Mouse (Mus musculus) liver, adult 2 months (tissue): ENCODE measurements around the gene Dusp16. TPM values are rescaled to one million over a fixed set of nuclear protein-coding genes. Genes with fewer than 3 reads are reported as not detected.
A peak's percentile ranks its signal among the peaks of the same experiment; 100 is the strongest.

Experiments
- DNase-seq: peaks from one replicate; pipeline ENCODE4 v3.0.0-alpha.2; 2011; ENCODE audit warnings: low read depth, low spot score; ENCODE audit errors: extremely low read depth
- H3K27ac ChIP-seq: fragments of 200-500 bp; replicated peaks from 2 replicates; pipeline ENCODE4 v1.5.1; 2012; ENCODE audit warnings: low read depth, mild to moderate bottlenecking, control low read depth, inconsistent platforms, low read length; ENCODE audit not compliant: insufficient read depth
- H3K27me3 ChIP-seq: fragments of 200-500 bp; 2 replicates; pipeline ENCODE4 v1.6.1; 2012; ENCODE audit warnings: mild to moderate bottlenecking, moderate library complexity, low read length, inconsistent platforms; ENCODE audit not compliant: control insufficient read depth, insufficient read depth
- H3K36me3 ChIP-seq: fragments of 200-500 bp; 2 replicates; pipeline ENCODE4 v1.6.1; 2012; ENCODE audit warnings: low read length, inconsistent platforms; ENCODE audit not compliant: control insufficient read depth, insufficient read depth
- H3K4me1 ChIP-seq: fragments of 200-500 bp; 2 replicates; pipeline ENCODE4 v1.6.1; 2011; ENCODE audit warnings: low read length; ENCODE audit not compliant: control insufficient read depth, insufficient read depth
- H3K4me3 ChIP-seq: fragments of 200-500 bp; 2 replicates; pipeline ENCODE4 v1.5.1; 2011; ENCODE audit warnings: low read depth, mild to moderate bottlenecking, control low read depth, low read length, moderate library complexity; ENCODE audit not compliant: insufficient read depth
- H3K79me2 ChIP-seq: fragments of 200-500 bp; 2 replicates; pipeline ENCODE4 v1.6.1; 2012; ENCODE audit warnings: inconsistent platforms, mild to moderate bottlenecking, low read length, moderate library complexity; ENCODE audit not compliant: control insufficient read depth, insufficient read depth
- H3K9ac ChIP-seq: fragments of 200-500 bp; 2 replicates; pipeline ENCODE4 v1.6.1; 2012; ENCODE audit warnings: low read depth, mild to moderate bottlenecking, control low read depth, inconsistent platforms, low read length
- CTCF ChIP-seq: fragments of 200-500 bp; IDR thresholded peaks from 2 replicates; pipeline ENCODE4 v1.5.1; 2011; ENCODE audit warnings: low read depth, low read length, control low read depth
- POLR2A ChIP-seq: fragments of 200-500 bp; IDR thresholded peaks from 2 replicates; pipeline ENCODE4 v1.6.1; 2011; ENCODE audit warnings: low read length, control low read depth; ENCODE audit not compliant: insufficient read depth; ENCODE audit errors: extremely low read depth
- WGBS: fragments of 180-500 bp; shearing (Covaris S2); methylation state at CpG from one replicate; pipeline ENCODE4 v1.1.7; 2018; 5-methylcytosine and 5-hydroxymethylcytosine counted together
- polyA plus RNA-seq: library from polyadenylated mRNA; depleted of rRNA; stranded (reverse); fragments of >200 nt; gene quantifications from 2 replicates; pipeline ENCODE4 v1.2.3, GENCODE M21; 2012
- total RNA-seq: library from RNA; depleted of rRNA; stranded (reverse); fragments of >200 nt; gene quantifications from 2 replicates; pipeline ENCODE4 v1.2.3, GENCODE M21; 2014

Gene Dusp16
- total and polyA plus RNA-seq, 2 experiments = 19.7 to 20.0 TPM

DNA sequence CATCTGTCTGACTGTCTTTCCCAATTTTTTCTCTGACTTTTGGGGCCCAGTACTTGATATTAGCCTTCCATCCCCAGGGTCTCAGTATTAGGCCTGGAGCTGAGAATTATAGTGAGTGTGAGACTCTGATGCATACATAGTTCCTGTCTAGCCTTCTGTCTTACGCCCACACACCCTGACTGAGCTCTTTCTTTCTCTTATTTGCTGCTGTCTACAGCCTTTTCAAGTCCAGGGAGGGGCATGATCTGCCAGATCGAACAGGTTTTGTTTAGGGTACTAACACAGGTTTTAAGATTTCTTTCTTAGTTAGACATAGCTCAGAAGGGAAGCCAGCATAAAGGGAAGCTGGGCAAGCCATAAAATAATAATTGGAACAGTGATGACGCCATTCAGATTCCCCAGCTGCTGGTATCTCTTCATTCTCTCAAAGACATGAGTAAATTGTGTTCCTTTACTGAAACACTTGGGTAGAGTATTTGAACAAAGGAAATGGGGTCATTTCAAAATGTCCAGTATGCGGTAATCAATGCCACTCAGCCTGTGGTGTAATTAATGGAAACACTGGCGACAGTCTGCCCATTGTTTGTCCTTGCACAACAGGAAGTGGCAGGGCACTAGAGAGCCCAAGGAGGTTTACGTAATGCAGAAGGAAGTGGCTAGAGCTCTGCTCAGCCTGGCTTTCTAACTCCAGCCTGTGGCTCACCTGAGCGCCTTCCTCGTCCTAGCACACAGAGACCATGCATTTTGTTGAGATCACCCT, 91.8 kb downstream of the Dusp16 start:
- H3K36me3 ChIP-seq = no peaks in the 10 kb centered on the region
- no peaks in the 10 kb centered on the region for H3K79me2 ChIP-seq
- peak overlapping the region; percentile 84 for H3K27ac ChIP-seq
- DNase-seq = peak; percentile 90
- no peak for TF ChIP-seq CTCF
- no peaks in the 10 kb centered on the region for H3K27me3 ChIP-seq
- peaks cover 25% of the 10 kb centered on the region for H3K4me1 ChIP-seq
- H3K4me3 ChIP-seq = no peak overlapping the region
- H3K9ac ChIP-seq = peak overlapping the region; percentile 38; the same call in 1 of the 2 replicates
- WGBS = 28% methylated on average over 8 of the region's 8 CpGs

DNA sequence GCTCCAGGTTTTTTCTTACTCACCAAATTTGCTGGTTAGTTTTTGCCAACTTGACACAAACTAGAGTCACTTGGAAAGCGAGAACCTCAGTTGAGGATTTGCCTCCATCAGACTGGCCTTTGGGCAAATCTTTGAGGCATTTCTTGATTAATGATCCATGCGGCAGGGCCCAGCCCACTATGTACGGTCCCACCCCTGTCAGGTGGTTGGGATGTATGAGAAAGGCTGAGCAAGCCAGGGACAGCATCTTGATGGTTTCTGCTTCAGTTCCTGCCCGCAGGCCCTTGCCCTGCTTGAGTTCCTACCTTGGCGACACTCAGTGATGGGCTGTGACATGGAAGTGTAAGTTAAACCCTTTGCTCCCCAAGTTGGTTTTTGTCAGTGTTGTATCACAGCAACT, 94.2 kb downstream of the Dusp16 start:
- no peak for DNase-seq
- 98% methylated on average over 5 of the region's 5 CpGs for WGBS
- H3K9ac ChIP-seq = no peak overlapping the region
- peaks cover 17% of the 10 kb centered on the region for H3K4me1 ChIP-seq
- no peak overlapping the region for H3K4me3 ChIP-seq
- TF ChIP-seq CTCF (no peak), POLR2A (no peak)
- H3K79me2 ChIP-seq = no peaks in the 10 kb centered on the region
- peaks cover 2% of the 10 kb centered on the region; the same call in 1 of the 2 replicates for H3K36me3 ChIP-seq
- H3K27me3 ChIP-seq = no peaks in the 10 kb centered on the region
- H3K27ac ChIP-seq = no peak overlapping the region

DNA sequence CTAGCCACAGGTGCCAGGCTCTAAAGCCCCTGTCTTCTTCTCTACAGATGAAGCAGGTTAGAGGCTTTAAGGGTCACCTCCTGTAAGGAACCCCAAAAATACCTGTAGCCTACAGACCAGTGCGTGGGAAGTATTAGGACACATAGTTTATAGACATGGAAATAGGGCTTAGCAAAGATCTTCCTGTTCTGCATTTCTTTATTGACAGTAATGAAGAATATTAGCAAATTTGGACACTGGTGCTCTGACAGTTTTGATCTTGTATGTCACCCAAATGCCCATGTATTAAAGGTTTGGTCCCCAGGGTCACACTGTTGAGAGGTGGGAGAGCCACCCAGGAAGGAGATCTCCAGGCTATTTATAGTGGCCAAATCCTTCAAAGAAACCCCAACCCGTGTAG, 95.9 kb downstream of the Dusp16 start:
- Histone ChIP-seq H3K4me3 (no peak overlapping the region), H3K27ac (no peak overlapping the region), H3K36me3 (peaks cover 2% of the 10 kb centered on the region; the same call in 1 of the 2 replicates), H3K27me3 (no peaks in the 10 kb centered on the region), H3K4me1 (peaks cover 14% of the 10 kb centered on the region), H3K9ac (no peak overlapping the region), H3K79me2 (no peaks in the 10 kb centered on the region)
- WGBS = 87% methylated on average over 2 of the region's 2 CpGs
- TF ChIP-seq POLR2A (no peak), CTCF (no peak)
- no peak for DNase-seq

GRCm38 (mm10) chr6:134696146-134696545, 96.3 kb downstream of the Dusp16 start:
- H3K4me1 ChIP-seq = peaks cover 11% of the 10 kb centered on the region
- no peak for DNase-seq
- TF ChIP-seq CTCF = no peak
- no peak for TF ChIP-seq POLR2A
- no peaks in the 10 kb centered on the region for H3K27me3 ChIP-seq
- 84% methylated on average over 4 of the region's 4 CpGs for WGBS
- H3K9ac ChIP-seq = no peak overlapping the region
- H3K4me3 ChIP-seq = no peak overlapping the region
- no peak overlapping the region for H3K27ac ChIP-seq
- H3K36me3 ChIP-seq = peaks cover 2% of the 10 kb centered on the region; the same call in 1 of the 2 replicates
- no peaks in the 10 kb centered on the region for H3K79me2 ChIP-seq

- H3K4me1 ChIP-seq = peaks cover 6% of the 10 kb centered on the region
- H3K4me3 ChIP-seq = no peak overlapping the region
- H3K79me2 ChIP-seq = no peaks in the 10 kb centered on the region
- TF ChIP-seq POLR2A (no peak), CTCF (no peak)
- H3K27me3 ChIP-seq = no peaks in the 10 kb centered on the region
- no peak for DNase-seq
- H3K27ac ChIP-seq = no peak overlapping the region
- H3K36me3 ChIP-seq = peaks cover 2% of the 10 kb centered on the region; the same call in 1 of the 2 replicates
- 96% methylated on average over 3 of the region's 3 CpGs for whole genome bisulfite sequencing
- H3K9ac ChIP-seq = no peak overlapping the region
Measured at GRCm38 (mm10) chr6:134695625-134696024, 96.8 kb downstream of the Dusp16 start.

GRCm38 (mm10) chr6:134694988-134695387, 97.4 kb downstream of the Dusp16 start:
- H3K36me3 ChIP-seq = peaks cover 2% of the 10 kb centered on the region; the same call in 1 of the 2 replicates
- H3K79me2 ChIP-seq = no peaks in the 10 kb centered on the region
- H3K9ac ChIP-seq = no peak overlapping the region
- DNase-seq = no peak
- no peak for TF ChIP-seq CTCF
- no peak for TF ChIP-seq POLR2A
- no peaks in the 10 kb centered on the region for H3K27me3 ChIP-seq
- WGBS = 98% methylated on average over 3 of the region's 3 CpGs
- H3K27ac ChIP-seq = no peak overlapping the region
- H3K4me3 ChIP-seq = no peak overlapping the region
- H3K4me1 ChIP-seq = no peaks in the 10 kb centered on the region
